Mouse (Mus musculus): ENCODE results near the gene Ndufa13. TPM values are rescaled to one million over a fixed set of nuclear protein-coding genes. Genes with fewer than 3 reads are reported as not detected.
A peak's percentile ranks its signal among the peaks of the same experiment; 100 is the strongest.

Ndufa13 gene
- polyA plus RNA-seq, 1 experiment from 2014 or later = 217 TPM

DNA sequence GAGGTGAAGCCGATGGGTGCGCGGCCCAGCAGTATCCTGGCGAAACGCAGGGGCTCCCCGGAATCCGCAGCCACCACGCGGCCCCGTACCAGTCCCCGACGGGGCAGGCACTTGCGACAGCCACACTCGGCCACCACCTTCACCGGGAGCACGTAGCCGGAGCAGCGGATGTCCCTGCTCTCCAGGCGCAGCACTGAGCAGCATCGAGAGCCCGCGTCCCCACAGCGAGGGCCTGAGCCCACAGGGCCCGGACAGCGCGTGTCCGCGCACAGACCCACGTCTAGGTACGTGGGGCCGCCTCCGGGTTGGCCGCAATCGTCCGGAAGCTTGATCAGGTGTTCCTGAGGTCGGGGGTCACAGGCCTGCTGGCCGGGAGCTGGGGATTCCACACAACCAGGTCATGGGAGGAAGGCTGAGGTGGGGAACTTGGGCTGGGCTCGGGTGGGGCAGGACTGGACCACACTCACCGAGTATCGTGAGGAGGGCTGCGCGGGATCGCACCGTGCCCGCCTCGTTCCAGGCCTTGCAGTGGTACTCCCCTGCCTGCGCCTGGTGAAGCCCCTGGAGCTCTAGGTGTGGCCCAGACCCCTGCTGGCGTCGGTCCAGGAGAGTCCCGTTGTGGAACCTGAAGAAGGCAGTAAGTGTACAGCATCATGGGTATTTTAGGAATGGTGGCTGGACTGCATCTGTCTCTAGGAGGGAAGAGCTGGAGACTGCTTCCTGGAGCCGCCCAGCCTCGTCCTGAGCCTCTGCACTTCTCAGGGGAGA lies 19.3 kb downstream of the Ndufa13 start:
- peak; percentile 75 for DNase-seq (ENCODE audit: low spot score)
- H3K36me3 ChIP-seq = no peaks in the 10 kb centered on the region
- H3K4me1 ChIP-seq = peaks cover 42% of the 10 kb centered on the region
- H3K9me3 ChIP-seq = no peaks in the 10 kb centered on the region
- peak overlapping the region; percentile 17; the same call in 1 of the 2 replicates for H3K27ac ChIP-seq
- peak overlapping the region; percentile 53 for H3K4me3 ChIP-seq
- H3K27me3 ChIP-seq (ENCODE audit: insufficient read depth, poor library complexity, severe bottlenecking) = peaks cover 100% of the 10 kb centered on the region
- WGBS = 15% methylated on average over 52 of the region's 52 CpGs

DNA sequence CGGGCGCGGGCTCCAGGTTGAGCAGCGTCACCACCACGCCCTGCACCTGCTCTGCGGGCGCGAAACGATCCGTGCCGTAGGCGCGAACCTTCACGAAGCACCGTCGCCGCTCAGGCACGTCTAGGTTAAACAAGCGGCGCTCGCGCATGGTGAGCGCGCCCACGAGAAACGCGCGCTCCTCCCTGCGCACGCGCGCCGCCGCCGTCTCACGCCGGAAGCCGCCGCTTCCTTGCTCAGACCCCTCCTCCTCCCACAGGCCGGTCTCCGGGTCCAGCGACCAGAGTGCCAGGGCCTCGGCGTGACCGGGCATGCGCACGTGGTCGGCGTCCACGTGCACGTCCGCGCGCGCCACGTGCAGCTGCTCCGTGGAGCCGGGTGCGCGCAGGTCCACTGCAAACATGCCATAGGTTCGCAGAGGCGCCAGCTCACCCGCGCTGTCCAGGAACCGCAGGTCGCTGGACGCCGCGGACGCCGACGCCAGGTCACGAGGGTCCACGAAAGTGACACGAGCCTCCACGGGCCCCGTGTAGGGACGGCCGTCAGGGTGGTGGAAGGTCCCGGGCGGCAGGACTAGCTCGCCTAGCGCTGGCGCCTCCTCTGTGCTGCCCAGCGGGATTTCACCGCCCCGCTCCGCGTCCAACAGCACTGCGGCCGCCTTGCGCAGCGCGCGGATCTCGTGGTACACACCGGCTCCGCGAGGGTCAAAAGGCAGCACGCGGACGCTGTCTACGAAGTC lies 20.2 kb downstream of the Ndufa13 start:
- peak overlapping the region; percentile 53 for H3K4me3 ChIP-seq
- peak overlapping the region; percentile 17 for H3K27ac ChIP-seq
- whole genome bisulfite sequencing = 7% methylated on average over 103 of the region's 103 CpGs
- no peaks in the 10 kb centered on the region for H3K9me3 ChIP-seq
- no peaks in the 10 kb centered on the region for H3K36me3 ChIP-seq
- H3K4me1 ChIP-seq = peaks cover 34% of the 10 kb centered on the region
- DNase-seq (ENCODE audit: low spot score) = peak; percentile 75
- H3K27me3 ChIP-seq (ENCODE audit: insufficient read depth, poor library complexity, severe bottlenecking) = peaks cover 100% of the 10 kb centered on the region

DNA sequence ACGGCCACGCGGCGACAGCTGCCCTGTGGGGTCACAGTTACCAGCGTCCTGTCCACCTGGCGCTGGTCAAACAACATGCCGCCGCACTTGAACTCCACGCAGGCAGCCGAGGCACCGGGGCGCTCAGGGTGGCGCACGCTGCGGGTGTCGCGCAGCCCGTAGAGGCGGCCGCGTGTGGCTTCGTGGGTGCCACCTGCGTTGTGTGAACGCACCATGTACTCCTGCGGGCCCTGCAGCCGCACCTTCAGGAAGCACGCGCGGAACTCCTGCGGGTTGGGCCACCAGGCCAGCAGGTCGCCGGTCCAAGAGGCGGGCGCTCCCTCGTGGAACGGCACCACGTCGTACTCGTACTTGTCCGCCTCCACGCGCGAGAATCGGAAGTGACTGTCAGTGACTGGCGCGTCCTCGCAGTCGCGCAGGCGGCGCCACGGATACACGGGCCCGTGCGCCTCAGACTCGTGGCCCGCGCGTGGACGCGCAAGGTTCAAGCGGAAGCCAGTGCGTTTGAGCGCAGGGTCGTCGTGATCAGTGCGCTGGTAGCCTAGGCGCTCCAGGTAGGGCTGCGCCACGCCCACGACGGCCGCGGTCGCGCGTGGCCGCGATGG lies 21.0 kb downstream of the Ndufa13 start:
- Histone ChIP-seq H3K36me3 (no peaks in the 10 kb centered on the region), H3K27me3 (ENCODE audit: insufficient read depth, poor library complexity, severe bottlenecking) (peaks cover 100% of the 10 kb centered on the region), H3K4me1 (peaks cover 26% of the 10 kb centered on the region), H3K9me3 (no peaks in the 10 kb centered on the region), H3K4me3 (peak overlapping the region; percentile 53), H3K27ac (peak overlapping the region; percentile 17)
- 17% methylated on average over 79 of the region's 79 CpGs for WGBS
- DNase-seq (ENCODE audit: low spot score) = no peak

DNA sequence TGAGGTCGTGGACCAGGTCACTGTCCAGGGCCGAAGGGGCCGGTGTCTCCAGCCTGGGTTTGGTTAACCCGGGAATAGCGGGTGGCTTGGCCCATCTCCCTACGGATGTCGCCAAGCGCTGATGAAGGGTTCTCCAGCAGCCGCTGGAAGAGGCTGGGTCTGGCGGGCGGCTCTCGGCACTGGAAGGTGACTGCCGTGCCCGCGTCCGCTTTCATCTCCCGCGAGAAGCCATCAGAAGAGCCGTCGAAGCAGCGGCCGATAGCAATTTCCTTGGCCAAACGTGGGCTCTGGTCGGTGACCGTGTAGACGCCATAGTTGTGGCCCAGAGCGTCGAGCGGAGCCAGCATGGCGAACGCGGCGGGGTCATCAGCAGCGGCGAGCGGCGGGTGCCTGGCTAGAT lies 21.5 kb downstream of the Ndufa13 start:
- WGBS = 10% methylated on average over 37 of the region's 37 CpGs

DNA sequence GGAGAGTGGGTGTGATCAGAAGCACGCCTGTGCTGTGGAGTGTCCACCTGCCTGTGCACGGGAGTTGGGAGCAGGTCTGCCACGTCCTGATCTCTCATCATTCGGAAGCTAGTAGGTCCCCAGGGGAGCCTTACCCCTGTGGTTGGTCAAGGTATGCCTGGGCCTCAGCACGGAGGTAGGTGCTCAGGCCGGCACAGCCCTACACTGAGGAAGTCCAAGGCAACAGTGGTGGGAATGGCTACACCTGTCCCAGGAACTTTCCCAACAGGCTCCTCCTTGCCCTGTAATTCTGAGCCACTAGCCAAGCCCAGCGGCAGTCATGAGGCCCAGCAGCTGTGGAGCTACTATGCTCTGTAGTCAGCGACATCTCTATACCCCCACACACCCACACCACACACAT lies 22.7 kb downstream of the Ndufa13 start:
- DNase-seq (ENCODE audit: low spot score) = no peak
- H3K4me1 ChIP-seq = peaks cover 26% of the 10 kb centered on the region
- no peak overlapping the region for H3K4me3 ChIP-seq
- H3K27ac ChIP-seq = no peak overlapping the region
- no peaks in the 10 kb centered on the region for H3K9me3 ChIP-seq
- H3K36me3 ChIP-seq = no peaks in the 10 kb centered on the region
- H3K27me3 ChIP-seq (ENCODE audit: insufficient read depth, poor library complexity, severe bottlenecking) = peaks cover 94% of the 10 kb centered on the region
- 62% methylated on average over 8 of the region's 8 CpGs for WGBS

More for the DNA sequence above, 21.5 kb downstream of the Ndufa13 start:
- H3K27me3 ChIP-seq (ENCODE audit: insufficient read depth, poor library complexity, severe bottlenecking) = peaks cover 100% of the 10 kb centered on the region
- H3K27ac ChIP-seq = no peak overlapping the region
- H3K4me1 ChIP-seq = peaks cover 26% of the 10 kb centered on the region
- peak; percentile 74 for DNase-seq (ENCODE audit: low spot score)
- no peaks in the 10 kb centered on the region for H3K9me3 ChIP-seq
- H3K36me3 ChIP-seq = no peaks in the 10 kb centered on the region
- H3K4me3 ChIP-seq = peak overlapping the region; percentile 53

DNA sequence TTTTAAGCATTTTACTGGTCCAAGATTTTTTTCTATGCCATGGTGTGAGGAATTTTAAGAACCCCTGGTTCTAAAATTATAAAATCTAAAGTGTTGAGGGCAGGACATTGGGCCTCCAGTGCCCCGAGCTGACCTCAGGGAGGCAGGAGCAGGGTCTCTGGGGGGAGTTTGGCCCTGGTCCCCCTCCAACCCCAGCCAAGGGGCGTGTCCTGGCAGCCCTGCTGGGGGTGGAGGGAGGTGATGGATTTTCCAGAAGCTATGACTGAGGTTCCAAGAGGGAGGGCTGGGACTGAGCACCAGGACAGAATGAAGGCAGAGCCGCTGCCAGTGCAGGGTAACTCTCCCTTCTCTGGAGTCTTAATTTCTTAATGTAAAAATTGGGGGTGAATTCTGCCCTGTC lies 24.4 kb downstream of the Ndufa13 start:
- Histone ChIP-seq H3K27ac (no peak overlapping the region), H3K36me3 (no peaks in the 10 kb centered on the region), H3K9me3 (no peaks in the 10 kb centered on the region), H3K4me1 (peaks cover 24% of the 10 kb centered on the region), H3K4me3 (no peak overlapping the region), H3K27me3 (ENCODE audit: insufficient read depth, poor library complexity, severe bottlenecking) (peaks cover 89% of the 10 kb centered on the region)
- no peak for DNase-seq (ENCODE audit: low spot score)
- WGBS = 53% methylated on average over 3 of the region's 3 CpGs

DNA sequence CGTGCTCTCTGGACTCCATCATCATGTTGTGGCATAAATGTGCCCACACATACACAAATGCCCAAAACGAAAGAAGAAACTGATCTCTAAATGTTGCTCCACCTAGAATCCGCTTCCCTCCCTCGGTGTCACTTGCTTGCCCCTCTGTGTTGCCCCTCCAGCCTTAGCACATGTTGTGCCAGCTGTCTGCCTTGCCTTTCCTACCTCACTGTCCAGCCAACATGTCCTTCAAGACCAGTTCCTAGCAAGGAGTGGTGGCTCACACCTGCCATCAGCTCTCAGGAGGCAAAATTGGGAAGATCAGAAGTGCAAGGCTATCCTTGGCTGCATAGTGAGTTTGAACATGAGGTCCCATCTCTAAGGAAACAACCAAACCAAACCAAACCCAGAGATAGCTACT lies 25.0 kb downstream of the Ndufa13 start:
- no peak for DNase-seq (ENCODE audit: low spot score)
- 75% methylated on average over 4 of the region's 4 CpGs for WGBS
- H3K27ac ChIP-seq = no peak overlapping the region
- H3K9me3 ChIP-seq = no peaks in the 10 kb centered on the region
- H3K4me3 ChIP-seq = no peak overlapping the region
- peaks cover 89% of the 10 kb centered on the region for H3K27me3 ChIP-seq (ENCODE audit: insufficient read depth, poor library complexity, severe bottlenecking)
- H3K4me1 ChIP-seq = peaks cover 18% of the 10 kb centered on the region
- no peaks in the 10 kb centered on the region for H3K36me3 ChIP-seq

DNA sequence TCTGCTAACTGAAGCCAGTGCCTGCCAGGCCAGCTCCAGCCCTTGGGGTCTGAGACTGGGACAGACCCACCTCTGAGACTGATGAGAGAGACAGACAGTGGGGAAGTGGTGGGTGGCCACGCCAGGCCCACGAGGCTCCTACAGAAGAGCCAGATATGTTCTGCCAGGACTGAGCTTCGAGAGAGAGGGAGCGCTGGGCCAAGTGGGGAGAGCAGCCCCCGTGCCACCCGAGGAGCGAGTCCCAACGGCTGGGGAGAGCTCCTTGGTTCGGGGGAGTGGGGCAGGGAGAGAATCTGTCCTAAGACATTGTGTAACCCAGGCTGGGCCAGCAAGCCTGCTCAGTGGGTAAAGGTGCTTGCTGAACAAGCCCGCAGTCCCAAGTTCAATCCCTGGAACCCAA lies 25.4 kb downstream of the Ndufa13 start:
- 71% methylated on average over 10 of the region's 10 CpGs for WGBS
- no peaks in the 10 kb centered on the region for H3K36me3 ChIP-seq
- H3K27ac ChIP-seq = no peak overlapping the region
- peaks cover 14% of the 10 kb centered on the region for H3K4me1 ChIP-seq
- no peaks in the 10 kb centered on the region for H3K9me3 ChIP-seq
- H3K4me3 ChIP-seq = no peak overlapping the region
- peaks cover 86% of the 10 kb centered on the region for H3K27me3 ChIP-seq (ENCODE audit: insufficient read depth, poor library complexity, severe bottlenecking)
- DNase-seq (ENCODE audit: low spot score) = peak; percentile 71

DNA sequence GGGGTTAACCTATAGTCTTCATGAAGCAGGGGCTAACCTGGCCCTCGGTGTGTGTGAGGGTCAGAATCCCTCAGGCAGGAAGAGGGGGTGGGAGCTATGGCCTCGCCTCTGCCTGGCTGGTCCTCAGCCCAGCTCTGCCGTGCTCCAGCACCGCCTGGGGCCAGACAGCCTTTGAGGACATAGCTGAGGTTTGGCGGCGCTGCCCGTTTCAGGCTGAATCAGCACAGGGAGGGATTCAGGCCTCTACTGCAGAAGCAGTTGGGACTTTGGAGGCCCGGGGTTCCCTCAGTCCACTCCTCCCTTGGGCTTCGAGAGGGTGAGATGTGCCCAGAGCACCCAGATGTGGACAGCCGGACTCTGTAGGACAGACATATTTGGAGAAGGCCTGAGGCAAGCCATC lies 26.3 kb downstream of the Ndufa13 start:
- H3K36me3 ChIP-seq = no peaks in the 10 kb centered on the region
- peaks cover 5% of the 10 kb centered on the region for H3K4me1 ChIP-seq
- H3K27ac ChIP-seq = 0 out of 2 replicates have a peak overlapping the region, but pooled peaks have one; percentile 0
- no peak overlapping the region for H3K4me3 ChIP-seq
- DNase-seq (ENCODE audit: low spot score) = peak; percentile 70
- H3K27me3 ChIP-seq (ENCODE audit: insufficient read depth, poor library complexity, severe bottlenecking) = peaks cover 86% of the 10 kb centered on the region
- WGBS = 40% methylated on average over 10 of the region's 10 CpGs
- no peaks in the 10 kb centered on the region for H3K9me3 ChIP-seq

DNA sequence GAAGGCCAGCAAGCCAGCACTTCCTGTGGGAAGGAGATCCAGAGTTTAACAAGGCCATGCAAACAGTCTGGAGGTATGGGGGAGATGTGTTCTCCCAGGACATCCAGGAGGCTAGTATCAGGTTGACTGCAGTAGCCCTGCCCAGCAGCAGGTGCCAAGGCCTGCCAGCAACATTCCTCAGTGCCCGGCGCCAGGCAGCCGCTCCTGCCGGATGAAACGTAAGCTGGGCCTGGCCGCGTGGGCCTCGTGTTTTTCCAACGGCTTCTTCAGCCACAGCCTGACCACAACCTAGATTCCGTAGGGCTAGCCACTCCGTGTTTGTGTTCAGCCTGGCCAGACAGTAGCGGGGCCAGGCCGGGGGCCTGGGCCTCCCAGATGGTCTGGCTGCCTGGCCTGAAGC lies 27.7 kb downstream of the Ndufa13 start:
- peaks cover 83% of the 10 kb centered on the region for H3K27me3 ChIP-seq (ENCODE audit: insufficient read depth, poor library complexity, severe bottlenecking)

DNA sequence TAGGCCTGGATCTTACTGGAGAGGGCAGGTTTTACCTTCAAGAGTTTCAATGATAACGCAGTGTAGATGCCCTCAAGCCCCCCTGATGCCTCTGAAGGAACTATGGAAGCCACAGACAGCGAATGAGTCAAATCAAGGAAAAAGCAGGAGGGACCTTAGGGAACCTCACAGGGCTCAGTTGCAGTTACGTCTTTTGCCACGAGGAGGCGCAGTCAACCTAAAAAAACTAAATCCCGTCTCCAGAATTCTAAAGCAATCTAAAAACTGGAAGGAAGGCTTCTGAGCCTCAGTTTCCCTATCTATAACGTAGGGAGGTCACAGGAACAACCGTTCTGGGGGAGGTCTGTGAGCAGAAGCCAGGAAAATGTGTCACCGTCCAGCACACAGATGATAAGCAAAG lies 28.2 kb downstream of the Ndufa13 start:
- no peaks in the 10 kb centered on the region for H3K4me1 ChIP-seq
- peak; percentile 73 for DNase-seq (ENCODE audit: low spot score)
- WGBS = 11% methylated on average over 9 of the region's 9 CpGs
- no peak overlapping the region for H3K4me3 ChIP-seq
- H3K9me3 ChIP-seq = no peaks in the 10 kb centered on the region
- H3K27ac ChIP-seq = no peak overlapping the region
- no peaks in the 10 kb centered on the region for H3K36me3 ChIP-seq
- peaks cover 78% of the 10 kb centered on the region for H3K27me3 ChIP-seq (ENCODE audit: insufficient read depth, poor library complexity, severe bottlenecking)

More for the DNA sequence above, 27.7 kb downstream of the Ndufa13 start:
- Histone ChIP-seq H3K4me1 (no peaks in the 10 kb centered on the region), H3K4me3 (no peak overlapping the region), H3K27ac (no peak overlapping the region), H3K36me3 (no peaks in the 10 kb centered on the region), H3K9me3 (no peaks in the 10 kb centered on the region)
- 84% methylated on average over 13 of the region's 13 CpGs for WGBS
- DNase-seq (ENCODE audit: low spot score) = no peak

DNA sequence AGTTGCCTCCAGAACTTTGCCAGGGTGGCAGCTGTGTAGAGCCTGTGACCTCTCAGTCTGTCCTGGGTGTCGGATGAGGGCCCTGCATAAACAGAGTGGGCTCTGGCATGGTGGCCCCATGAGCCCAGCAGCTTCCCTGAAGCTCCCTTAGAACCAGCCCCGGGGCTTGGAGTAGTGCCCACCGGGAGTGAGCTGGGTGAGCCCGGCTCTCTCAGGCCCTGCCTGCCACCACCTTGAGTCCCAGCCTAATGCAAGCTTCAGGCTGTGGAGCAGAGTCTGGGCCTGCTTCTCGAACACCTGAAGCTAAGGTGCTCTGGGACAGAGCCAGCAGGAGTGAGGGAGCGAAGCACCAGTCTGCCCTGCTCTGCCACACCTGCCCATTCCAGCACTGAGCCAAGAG lies 31.5 kb downstream of the Ndufa13 start:
- 78% methylated on average over 6 of the region's 6 CpGs for WGBS
- Histone ChIP-seq H3K36me3 (no peaks in the 10 kb centered on the region), H3K4me1 (peaks cover 9% of the 10 kb centered on the region), H3K4me3 (no peak overlapping the region), H3K27ac (no peak overlapping the region), H3K27me3 (ENCODE audit: insufficient read depth, poor library complexity, severe bottlenecking) (peaks cover 52% of the 10 kb centered on the region), H3K9me3 (no peaks in the 10 kb centered on the region)
- peak; percentile 70 for DNase-seq (ENCODE audit: low spot score)

Data from heart, embryonic 10.5 days (tissue).